Mouse (Mus musculus): ENCODE measurements around the gene Nupr1l.
"Not testable (repeated sequence)": the region's sequence is repeated elsewhere in the genome, so short reads cannot be mapped to it uniquely, and the experiment has no call there.

The Nupr1l gene

GRCm38 (mm10) chr5:129908242-129908965 lies at the start of gene Nupr1l:
TSS of gene Nupr1l (plus strand) at chr5:129908540.
- DNase-seq (ENCODE audit: extremely low spot score): peak; percentile 95

GRCm38 (mm10) chr5:129862325-129862724 lies 46.0 kb upstream of the Nupr1l start:
- no peak for DNase-seq (ENCODE audit: extremely low spot score)

- peak; percentile 42 for DNase-seq (ENCODE audit: extremely low spot score)
Measured at GRCm38 (mm10) chr5:129864467-129864866, 43.9 kb upstream of the Nupr1l start.

- DNase-seq (ENCODE audit: extremely low spot score): no peak
Measured at GRCm38 (mm10) chr5:129865841-129866240, 42.5 kb upstream of the Nupr1l start.

- no peak for DNase-seq (ENCODE audit: extremely low spot score)
Measured at GRCm38 (mm10) chr5:129869238-129869995, 38.9 kb upstream of the Nupr1l start.

- DNase-seq (ENCODE audit: extremely low spot score): no peak
Measured at GRCm38 (mm10) chr5:129871238-129871637, 37.1 kb upstream of the Nupr1l start.

GRCm38 (mm10) chr5:129873942-129874341 lies 34.4 kb upstream of the Nupr1l start:
- DNase-seq (ENCODE audit: extremely low spot score): no peak

- no peak for DNase-seq (ENCODE audit: extremely low spot score)
Measured at GRCm38 (mm10) chr5:129875098-129875497, 33.2 kb upstream of the Nupr1l start.

GRCm38 (mm10) chr5:129877731-129878455 lies 30.4 kb upstream of the Nupr1l start:
- DNase-seq (ENCODE audit: extremely low spot score): no peak

- no peak for DNase-seq (ENCODE audit: extremely low spot score)
Measured at GRCm38 (mm10) chr5:129878946-129879345, 29.4 kb upstream of the Nupr1l start.

- no peak for DNase-seq (ENCODE audit: extremely low spot score)
Measured at GRCm38 (mm10) chr5:129879888-129880287, 28.5 kb upstream of the Nupr1l start.

GRCm38 (mm10) chr5:129886271-129886670 lies 22.1 kb upstream of the Nupr1l start:
- DNase-seq (ENCODE audit: extremely low spot score): no peak

- DNase-seq (ENCODE audit: extremely low spot score): peak; percentile 93
Measured at GRCm38 (mm10) chr5:129886911-129887636, 21.3 kb upstream of the Nupr1l start, which contains the start of gene Chchd2. TSS of gene Chchd2 (minus strand) at chr5:129887470.

- DNase-seq (ENCODE audit: extremely low spot score): not testable (repeated sequence)
Measured at GRCm38 (mm10) chr5:129890390-129890789, 17.9 kb upstream of the Nupr1l start.

- peak; percentile 88 for DNase-seq (ENCODE audit: extremely low spot score)
Measured at GRCm38 (mm10) chr5:129895198-129896088, 12.9 kb upstream of the Nupr1l start, which contains the start of gene Zbed5. TSS of gene Zbed5 (plus strand) at chr5:129895723.

GRCm38 (mm10) chr5:129898449-129898848 lies 9.9 kb upstream of the Nupr1l start, which contains the start of gene Phkg1:
TSS of gene Phkg1 (minus strand) at chr5:129898549.
- no peak for DNase-seq (ENCODE audit: extremely low spot score)

GRCm38 (mm10) chr5:129907775-129908174 lies 565 bp upstream of the Nupr1l start:
- no peak for DNase-seq (ENCODE audit: extremely low spot score)

GRCm38 (mm10) chr5:129909147-129909546 lies 807 bp downstream of the Nupr1l start:
- no peak for DNase-seq (ENCODE audit: extremely low spot score)

GRCm38 (mm10) chr5:129909591-129909990 lies 1.3 kb downstream of the Nupr1l start:
- no peak for DNase-seq (ENCODE audit: extremely low spot score)

GRCm38 (mm10) chr5:129914024-129914423 lies 5.7 kb downstream of the Nupr1l start:
- no peak for DNase-seq (ENCODE audit: extremely low spot score)

Measured in embryo, embryonic 9.5 days (tissue).